Mouse (Mus musculus) frontal cortex, adult 2 months (tissue): Measurements from ENCODE around the gene Tmtc1. TPM values are rescaled to one million over a fixed set of nuclear protein-coding genes. Genes with fewer than 3 reads are reported as not detected.

Source experiments
- DNase-seq, 2 experiments: peaks; one replicate each; pipeline ENCODE4 v3.0.0; 2022; ENCODE audit warnings: low spot score in 1 of 2; ENCODE audit errors: extremely low spot score in 1 of 2
- polyA plus RNA-seq: library from polyadenylated mRNA; depleted of rRNA; stranded (reverse); fragments of >200 nt; gene quantifications from 2 replicates; pipeline ENCODE4 v1.2.3, GENCODE M21; 2012

Gene Tmtc1
- polyA plus RNA-seq, 1 experiment, result 32.2 TPM

DNA sequence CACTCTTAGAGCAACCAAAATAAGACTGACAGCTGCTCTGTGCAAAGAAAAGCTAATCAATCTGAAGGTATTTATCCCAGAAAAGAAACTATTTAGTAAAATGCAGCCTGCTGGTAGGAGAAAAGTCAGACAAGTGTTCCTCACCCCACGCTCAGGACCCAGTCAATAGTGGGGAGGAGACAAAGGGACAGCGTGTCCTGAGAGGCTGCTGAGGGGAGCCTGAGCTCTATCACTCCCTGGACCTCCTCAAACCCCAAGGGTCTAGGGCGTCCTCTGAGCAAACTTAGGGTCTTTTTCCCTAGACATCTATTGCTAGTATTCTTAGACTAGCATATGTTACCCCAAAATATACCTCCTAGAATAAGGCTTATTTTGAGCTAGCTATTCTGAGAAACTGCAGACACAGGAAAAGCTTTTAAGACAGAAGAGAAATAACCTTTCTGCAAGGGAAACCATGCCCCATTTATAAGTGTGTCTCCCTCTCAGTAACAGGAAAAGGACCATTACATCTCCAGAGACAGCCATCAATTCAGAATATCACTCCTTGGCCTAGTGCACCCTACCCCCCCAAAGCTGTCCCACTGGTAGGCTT lies 68.5 kb downstream of the Tmtc1 start:
- no peak for DNase-seq

DNA sequence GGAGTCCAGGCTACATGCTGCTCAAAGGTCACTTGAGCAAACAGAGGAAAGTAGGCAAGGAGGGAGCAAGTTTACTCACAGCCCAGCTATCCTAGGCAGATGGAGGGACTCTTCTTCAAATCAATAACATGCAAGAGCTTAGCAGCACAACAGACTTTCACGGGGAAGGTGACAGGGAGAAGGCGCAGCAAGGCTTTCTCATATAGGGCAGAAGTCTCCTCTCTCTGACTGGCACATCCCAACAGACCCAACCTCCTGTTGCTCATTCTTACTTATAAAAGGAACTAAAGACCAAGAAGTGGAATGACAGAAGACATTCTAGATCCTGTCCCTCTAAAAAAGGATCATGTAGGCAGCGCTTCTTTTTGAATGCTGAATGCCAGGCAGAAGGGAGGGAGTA lies 69.2 kb downstream of the Tmtc1 start:
- DNase-seq, result no peak

DNA sequence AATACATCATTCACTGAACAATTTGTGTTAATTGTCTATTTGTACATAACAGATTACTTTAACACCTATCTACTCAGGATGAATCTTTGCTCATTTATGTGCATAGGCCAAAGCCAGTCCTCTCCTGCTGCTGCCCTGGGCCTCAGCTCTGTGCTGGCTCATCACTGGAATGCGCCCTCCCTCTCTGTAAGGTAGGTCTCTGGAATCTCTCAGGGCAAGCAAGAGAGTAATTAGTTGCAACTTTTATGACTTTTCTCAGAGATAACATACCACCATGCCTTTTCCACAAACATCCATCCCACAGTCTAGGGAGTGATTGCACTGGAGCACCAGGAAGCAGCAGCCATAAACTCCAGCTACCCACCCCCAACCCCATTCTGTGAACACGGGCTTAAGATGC lies 70.7 kb downstream of the Tmtc1 start:
- DNase-seq, result no peak

DNA sequence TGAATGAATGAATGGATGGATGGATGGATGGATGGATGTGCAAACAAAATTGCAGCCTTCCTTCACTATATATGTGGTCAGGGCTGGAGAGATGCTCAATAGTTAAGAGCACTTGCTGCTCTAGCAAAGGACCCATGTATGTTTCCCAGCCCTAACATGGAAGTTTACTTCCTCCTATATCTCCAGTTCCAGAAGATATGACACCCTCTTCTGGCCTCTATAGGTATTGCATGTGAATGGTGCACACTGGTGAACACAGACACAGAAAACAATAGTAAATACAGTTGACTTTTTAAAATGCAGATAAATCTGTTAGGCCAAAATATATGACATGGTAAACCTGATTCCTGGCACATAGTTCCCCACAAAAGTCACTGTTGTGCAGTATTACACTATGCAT lies 73.0 kb downstream of the Tmtc1 start:
- DNase-seq, result no peak

DNA sequence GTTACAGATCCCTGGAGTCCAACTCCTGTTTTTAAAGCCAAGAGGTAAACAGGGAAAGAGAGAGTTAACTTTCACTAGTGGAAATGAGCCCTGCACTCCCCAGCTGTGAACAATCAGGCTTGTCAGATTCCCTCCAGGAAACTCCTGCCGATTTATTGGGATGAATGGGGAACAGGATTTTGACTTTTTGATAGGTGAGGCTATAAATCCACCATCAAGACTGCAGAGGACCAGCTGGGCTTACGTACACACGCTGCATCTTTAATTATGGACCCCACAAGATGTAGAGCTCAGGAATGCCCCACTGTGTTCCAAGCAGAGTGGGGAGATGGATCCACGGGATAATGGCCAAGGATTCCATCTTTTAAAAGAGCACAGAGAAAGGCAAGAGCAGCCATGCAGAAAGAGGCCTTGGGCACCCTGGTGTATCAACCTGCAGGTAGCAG lies 77.1 kb downstream of the Tmtc1 start:
- no peak for DNase-seq

DNA sequence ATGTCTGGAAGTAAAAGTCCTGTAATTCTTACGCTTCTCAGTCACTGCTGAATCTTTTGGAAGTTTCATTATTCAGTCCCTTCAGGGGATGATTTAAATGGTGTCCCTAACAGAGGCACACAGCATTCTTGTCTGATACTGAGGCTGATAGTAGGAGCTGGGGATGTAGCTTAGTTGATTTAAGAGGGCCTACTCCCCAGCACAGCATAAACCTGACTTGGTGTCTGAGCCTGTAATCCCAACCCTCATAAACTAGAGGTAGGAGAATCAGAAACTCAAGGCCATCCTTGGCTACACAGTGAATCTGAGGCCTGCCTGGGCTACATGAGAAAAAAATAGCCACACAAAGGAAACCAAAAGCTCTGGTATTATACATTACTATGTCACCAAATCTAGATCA lies 77.6 kb downstream of the Tmtc1 start:
- DNase-seq, result no peak

DNA sequence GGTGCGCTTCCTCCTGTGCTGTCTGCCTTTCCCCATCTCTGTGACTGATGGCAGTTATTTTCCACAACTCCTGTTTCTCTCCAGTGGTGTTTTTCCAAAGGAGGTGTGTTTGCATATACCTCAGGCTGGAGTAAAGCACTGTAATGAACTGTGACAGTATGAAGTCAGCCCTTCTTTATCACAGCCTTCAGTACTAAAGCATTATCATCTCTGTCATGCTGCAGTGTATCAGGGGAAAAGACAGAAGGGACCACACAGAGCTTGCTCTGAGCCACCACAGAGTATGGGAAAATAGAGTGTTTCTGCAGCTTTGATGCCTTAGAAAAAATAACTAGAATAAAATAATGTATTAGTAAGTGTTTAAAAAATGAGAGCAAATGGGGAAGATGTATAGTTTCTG lies 81.0 kb downstream of the Tmtc1 start:
- no peak for DNase-seq

DNA sequence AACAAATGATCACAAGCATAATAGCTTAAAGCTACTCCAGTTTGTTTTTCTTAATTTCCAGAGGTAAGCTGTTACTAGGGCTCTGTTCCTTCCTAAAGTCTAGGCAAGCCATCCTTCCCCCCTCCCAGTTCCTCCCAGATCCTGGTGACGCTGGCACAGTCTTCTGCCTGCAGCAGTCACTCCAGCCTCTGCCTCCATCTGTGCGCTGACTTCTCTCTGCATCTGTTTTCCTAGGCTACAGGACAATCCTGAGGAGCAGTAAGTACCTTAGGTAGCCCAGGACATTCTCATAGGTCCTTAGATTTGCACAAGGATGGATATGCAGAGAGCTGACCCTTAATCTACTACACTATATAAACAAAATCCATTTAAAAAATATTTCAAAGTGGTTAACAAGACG lies 81.7 kb downstream of the Tmtc1 start:
- peak; percentile 58 to 74 for DNase-seq

DNA sequence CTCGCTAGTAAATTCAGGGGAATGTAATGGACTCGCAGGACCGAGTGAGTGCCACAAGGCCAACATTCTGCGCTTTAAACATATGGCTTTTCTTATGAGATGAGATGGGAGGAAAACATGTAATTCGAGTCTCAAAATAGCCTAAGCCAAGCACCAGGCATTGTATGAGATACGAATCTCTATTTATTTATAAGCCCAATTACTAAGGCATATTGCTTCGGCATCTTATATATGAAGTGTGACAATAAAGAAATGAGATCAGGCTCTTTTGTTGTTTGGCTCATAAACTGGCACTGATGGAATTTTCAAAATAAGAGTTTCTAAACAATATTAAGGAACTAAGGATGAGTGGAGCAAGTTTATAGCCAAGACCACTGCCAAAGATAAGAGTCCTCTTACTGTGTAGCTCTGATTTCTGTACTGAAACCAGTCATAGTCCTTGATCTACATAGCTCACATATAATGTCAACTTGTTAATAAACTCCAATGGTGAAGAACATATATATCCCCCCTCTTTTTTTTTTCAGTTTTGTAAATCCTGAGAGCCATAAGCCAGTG lies 84.8 kb downstream of the Tmtc1 start:
- no peak for DNase-seq

DNA sequence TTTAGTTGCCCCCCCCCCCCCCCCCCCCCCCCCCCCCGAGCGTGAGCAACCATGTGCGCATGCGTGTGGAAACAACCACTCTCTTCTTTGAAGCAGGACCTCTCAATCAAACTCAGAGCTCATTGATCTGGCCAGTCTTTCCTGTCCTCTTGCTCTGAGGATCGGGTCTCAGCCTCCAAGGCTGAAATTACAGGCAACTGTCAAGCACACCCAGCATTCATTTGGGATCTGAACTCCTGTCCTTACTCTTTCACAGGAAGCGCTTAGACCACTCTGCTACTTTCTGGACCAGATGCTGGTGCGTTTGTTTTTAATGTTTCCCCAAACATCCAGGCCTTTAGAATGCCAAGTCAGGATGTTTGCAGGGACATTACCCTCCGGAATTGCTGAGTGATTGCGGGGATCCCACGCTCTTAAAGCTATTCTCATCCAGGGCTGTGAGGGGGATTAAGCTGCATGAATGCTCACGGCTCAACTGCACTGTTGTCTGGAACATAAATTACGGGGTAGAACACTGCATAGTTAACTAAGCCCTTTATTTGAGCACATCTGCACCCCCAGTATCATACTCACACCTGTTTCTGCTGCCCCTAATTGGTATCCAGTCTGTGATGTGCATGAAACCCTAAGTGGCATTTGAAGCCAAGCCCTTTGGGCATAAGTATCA lies 85.5 kb downstream of the Tmtc1 start:
- peak in 1 of 2 experiments; percentile 30 for DNase-seq

DNA sequence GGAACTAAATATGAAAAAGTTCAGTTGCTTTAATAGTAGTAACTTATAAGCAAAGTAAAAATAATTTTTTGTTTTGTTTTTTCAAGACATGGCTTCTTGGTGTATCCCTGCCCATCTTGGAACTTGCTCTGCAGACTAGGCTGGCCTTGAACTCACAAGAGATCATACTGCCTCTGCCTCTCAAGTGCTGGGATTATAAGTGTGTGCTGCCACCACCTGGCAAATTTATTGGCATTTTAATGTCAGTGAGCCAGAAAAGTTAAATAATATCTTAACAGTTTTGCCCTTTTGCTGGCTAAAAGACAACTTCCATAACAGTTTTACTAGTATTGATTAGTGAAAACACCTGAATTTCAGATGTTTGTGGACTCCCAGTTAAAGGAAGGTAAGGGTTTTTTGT lies 88.0 kb downstream of the Tmtc1 start:
- DNase-seq, result no peak

DNA sequence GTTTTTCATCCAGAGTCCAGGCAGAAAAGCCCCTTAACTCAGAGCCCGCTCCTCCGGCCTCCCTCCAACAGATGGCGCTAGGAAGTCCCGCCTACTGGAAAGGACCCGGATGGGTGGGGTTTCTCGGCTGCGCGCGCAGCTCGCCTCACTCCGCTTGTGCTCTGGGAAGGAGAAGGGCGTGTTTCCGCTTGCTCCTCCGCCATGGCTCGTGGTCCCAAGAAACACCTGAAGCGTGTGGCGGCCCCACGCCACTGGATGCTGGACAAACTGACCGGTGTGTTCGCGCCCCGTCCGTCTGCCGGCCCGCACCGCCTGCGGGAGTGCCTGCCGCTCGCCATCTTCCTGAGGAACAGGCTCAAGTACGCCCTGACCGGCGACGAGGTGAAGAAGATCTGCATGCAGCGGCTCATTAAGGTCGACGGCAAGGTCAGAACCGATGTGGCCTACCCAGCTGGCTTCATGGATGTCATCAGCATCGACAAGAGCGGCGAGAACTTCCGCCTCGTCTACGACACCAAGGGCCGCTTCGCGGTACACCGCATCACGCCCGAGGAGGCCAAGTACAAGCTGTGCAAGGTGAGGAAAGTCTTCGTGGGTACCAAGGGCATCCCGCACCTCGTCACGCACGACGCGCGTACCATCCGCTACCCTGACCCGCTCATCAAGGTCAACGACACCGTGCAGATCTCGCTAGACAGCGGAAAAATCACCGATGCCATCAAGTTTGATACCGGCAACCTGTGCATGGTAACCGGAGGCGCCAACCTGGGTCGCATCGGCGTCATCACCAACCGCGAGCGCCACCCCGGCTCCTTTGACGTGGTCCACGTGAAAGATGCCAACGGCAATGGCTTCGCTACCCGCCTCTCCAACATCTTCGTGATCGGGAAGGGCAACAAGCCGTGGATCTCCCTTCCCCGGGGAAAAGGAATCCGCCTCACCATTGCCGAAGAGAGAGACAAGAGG lies 89.4 kb downstream of the Tmtc1 start:
- DNase-seq, result peak in 1 of 2 experiments; percentile 31

DNA sequence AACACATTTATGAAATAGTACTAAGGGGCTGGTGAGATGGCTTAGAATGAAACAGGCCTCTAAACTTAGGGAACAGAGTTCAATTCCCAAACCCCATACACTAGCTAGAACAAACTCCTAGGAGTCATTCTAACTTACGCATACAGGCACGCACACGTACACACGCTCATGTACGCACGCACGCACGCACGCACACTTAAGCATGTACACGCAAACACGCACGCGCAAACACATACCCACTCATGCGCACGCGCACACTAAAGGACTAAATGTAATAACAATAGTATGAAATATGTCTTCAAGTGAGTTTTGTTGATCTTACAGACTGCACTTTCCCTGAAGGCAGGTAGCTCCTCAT lies 90.1 kb downstream of the Tmtc1 start:
- DNase-seq, result no peak

DNA sequence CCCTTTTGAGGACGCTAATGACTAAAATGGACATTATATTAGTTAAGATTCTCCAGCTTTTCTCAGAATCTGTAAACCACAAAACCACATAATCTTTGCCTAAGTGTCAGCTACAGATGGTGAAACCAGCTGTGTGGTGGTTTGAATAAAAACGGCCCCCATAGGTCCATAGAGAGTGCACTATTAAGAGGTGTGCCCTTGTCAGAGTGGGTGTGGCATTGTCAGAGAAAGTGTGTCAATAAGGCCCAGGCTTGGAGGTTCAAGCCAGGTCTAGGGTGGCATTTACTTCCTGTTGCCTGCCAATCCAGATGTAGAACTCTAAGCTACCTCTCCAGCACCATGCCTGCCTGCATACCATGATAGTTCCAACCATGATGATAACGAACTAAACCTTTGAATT lies 99.2 kb downstream of the Tmtc1 start:
- no peak for DNase-seq

DNA sequence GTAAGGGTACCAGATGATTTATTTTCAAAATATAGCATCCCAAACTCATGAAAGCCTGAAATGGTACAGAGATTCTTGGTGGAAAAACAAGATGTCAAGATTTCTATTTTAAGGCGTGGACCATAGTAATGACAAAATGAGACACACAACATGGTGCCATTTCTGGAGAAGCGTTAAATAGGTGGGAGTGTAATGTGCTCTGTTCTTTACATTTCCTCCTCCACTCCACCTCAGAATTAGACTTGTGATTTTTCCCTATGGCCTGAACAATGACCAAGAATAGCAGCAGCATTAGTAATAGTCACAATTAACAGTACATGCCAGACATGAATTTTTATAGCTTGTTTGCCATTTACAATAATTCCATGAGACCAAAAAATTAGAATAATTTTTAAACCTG lies 102.0 kb downstream of the Tmtc1 start:
- DNase-seq, result peak in 1 of 2 experiments; percentile 33

DNA sequence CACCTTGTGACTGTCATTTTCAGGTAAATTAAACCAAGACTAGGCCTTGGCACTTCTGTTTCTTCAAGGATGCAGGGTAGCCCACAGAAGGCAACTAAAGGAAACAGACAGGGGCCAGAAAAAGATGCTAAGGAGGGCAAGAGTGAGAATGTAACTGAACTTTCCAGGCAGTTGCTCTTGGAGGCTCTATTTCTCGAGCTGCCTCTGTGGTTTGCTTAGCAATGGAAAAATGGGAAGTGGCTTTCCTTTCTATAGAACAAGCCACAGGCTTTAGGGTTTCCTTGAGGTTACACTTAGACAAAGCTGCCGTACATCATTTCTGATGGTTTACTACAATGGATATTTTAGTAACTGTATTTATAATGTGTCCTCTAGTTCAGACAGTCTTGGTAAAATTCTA lies 102.4 kb downstream of the Tmtc1 start:
- no peak for DNase-seq

DNA sequence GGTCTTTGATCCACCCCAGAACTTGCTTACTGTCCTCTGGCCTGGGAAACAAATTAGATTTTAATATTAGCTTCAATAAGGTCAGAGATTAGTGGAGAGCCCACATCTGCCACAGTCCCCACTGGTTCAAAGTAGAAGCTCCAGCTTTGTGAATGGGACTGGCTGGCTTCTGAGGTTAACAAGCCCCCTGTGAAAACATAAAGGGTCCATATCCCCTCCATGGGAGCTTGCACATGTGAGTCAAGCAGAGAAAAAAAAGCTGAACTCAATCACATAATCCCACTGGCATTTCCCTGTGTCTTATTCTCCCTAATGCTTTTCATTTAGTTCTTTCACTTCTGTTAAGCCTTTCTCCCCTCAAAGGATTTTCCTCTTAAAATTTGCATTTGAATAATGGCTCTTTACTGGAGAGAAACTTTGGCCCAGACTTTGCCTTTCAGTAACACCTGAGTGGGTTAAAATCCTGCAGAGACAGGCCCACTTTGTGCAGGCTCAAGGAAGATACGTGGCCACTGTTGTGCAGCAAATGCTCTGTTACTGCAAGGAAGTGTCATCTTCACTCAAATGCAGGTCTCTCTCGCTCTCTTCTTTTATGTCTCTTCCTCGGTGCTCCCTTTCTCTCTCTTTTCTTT lies 105.7 kb downstream of the Tmtc1 start:
- no peak for DNase-seq

DNA sequence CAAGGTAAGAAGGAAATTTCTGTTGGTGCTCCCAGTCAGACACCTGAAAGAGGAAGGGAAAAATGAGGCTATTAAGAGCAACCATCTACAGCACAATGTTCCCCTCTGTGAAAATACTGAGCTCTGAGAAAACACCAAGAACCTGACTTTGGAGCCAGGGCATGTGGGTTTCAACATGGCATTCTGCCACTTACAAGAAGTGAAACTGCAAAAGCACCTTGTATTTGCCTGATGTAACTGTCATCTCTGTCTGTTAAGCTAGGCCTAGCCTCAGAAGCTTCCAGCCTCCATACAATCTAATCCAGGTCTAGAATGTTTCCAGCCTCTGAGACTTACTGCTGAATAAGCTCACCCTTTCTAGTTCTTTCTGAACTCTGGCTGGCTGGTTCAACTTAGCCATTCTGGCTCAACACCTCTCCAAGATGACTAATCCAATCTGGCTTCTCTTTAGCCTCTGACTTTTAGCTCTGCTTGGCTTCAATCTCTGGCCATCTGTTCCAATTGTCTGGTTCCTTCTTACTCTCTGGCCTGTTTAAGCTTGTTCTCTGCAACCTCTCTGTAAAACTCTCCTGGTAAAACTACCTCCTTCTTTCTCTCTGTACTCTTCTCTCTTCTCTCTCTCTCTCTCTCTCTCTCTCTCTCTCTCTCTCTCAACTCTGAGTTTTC lies 107.8 kb downstream of the Tmtc1 start:
- DNase-seq, result no peak

DNA sequence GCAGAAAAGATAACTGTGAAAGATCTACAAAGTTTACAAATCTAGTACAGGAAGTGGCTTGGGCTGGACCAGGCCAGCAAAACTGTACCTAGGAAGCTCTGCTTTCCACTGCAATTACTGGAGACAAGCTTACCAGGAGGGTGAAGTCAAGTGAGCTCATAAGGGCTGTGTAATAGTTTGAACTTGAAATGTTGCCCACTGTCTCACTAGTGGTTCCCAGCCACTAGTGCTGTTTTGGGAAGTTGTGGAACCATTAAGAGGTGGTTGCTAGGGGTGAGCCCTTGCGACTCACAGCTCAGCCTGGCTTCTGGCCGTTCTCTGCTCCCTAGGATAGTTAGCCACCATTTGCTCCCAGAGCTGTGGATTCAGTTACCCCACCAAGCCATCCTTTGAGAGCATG lies 112.3 kb downstream of the Tmtc1 start:
- DNase-seq, result no peak

DNA sequence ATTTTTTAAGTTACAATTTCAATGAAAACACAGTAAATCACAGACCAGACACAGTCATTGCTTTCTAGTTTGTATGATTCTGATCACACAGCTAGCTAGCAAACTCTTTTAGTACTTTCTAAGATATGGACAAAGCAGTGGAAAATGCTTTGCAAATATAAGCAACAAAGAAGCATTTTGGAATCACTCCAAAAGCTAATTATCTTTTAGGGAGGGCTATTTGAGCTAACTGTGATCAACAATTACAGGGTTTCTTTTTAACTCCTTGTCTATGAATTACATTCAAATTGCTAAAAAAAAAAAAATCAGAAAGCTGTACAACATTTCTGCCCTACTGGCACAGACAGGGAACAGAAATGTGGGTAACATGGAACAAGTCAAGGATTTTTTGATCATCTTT lies 114.2 kb downstream of the Tmtc1 start:
- no peak for DNase-seq
